23 mouse cellular contexts compared by ENCODE assay signal in genomic region chr7:43436341-43437255, GRCm38 (mm10). TPM values are rescaled to one million over a fixed set of nuclear protein-coding genes. Genes with fewer than 3 reads are reported as not detected.
DNase-seq lines count a peak whose midpoint lies in the region; ATAC-seq and TF ChIP-seq lines count a peak whose summit lies in the region.
"Had no signal": no experiment of that assay in that cellular context is flagged by ENCODE, and none has a peak within 500 bp of the region (broad histone marks: within the 10 kb centered on the region; RNA-seq: fewer than 3 reads in every experiment).

Gene Nkg7 (plus strand): TSS chr7:43437073.

- DNase-seq in spleen, adult 2 months (ENCODE audit: low read depth in 1 of 2, low spot score in 2 of 2) = peak in 1 of 2 experiments; percentile 15
- DNase-seq in spleen, postnatal 4 days (ENCODE audit: low spot score in 2 of 2) = no peak
- DNase-seq in T-cell, adult 2 months (ENCODE audit: low spot score) = peak; percentile 48
- DNase-seq in natural killer cell, adult 2 months (ENCODE audit: low spot score in 2 of 2) = peak; percentile 72 to 90
- no peak for DNase-seq in neural tube, embryonic 10.5 days (ENCODE audit: extremely low spot score, low spot score)
- DNase-seq in hindbrain, embryonic 14.5 days (ENCODE audit: low spot score) = no peak
- no peak for DNase-seq in layer of hippocampus, postnatal 10 days (ENCODE audit: low spot score in 2 of 2)
- DNase-seq: adrenal gland, postnatal 14 days; cerebellum, adult 9-10 months; forebrain, postnatal 0 days; gastrocnemius, adult 2 months; kidney, adult 8-10 months; kidney, postnatal 4 days; retina, postnatal 1 day; thymus, postnatal 25 days had no signal

- no peak within 1 kb of the TSS for H3K4me2 ChIP-seq in hindbrain, embryonic 14.5 days (replicated peaks)
- H3K4me2 ChIP-seq: embryonic facial prominence, embryonic 13.5 days; midbrain, embryonic 11.5 days; neural tube, embryonic 15.5 days had no signal

- peak within 1 kb of the TSS; percentile 71 for H3K27ac ChIP-seq in spleen, adult 2 months (ENCODE audit: insufficient read depth, low read length)
- no peak within 1 kb of the TSS for H3K27ac ChIP-seq in hindbrain, embryonic 14.5 days
- H3K27ac ChIP-seq: embryonic facial prominence, embryonic 13.5 days; gastrocnemius, adult 2 months; neural tube, embryonic 15.5 days had no signal

- peak within 1 kb of the TSS; percentile 50 for H3K4me3 ChIP-seq in spleen, adult 2 months (ENCODE audit: extremely low read depth, insufficient read depth, insufficient read length)
- H3K4me3 ChIP-seq in hindbrain, embryonic 14.5 days (replicated peaks; ENCODE audit: low read length) = no peak within 1 kb of the TSS
- H3K4me3 ChIP-seq: embryonic facial prominence, embryonic 13.5 days; gastrocnemius, adult 2 months; neural tube, embryonic 15.5 days had no signal

- H3K9ac ChIP-seq in hindbrain, embryonic 14.5 days = no peak within 1 kb of the TSS
- H3K9ac ChIP-seq: embryonic facial prominence, embryonic 13.5 days; forebrain, postnatal 0 days; neural tube, embryonic 15.5 days had no signal

- no peaks in the 10 kb centered on the region for H3K27me3 ChIP-seq in spleen, adult 2 months (ENCODE audit: control insufficient read depth, insufficient read depth, low read length)
- no peaks in the 10 kb centered on the region for H3K27me3 ChIP-seq in hindbrain, embryonic 14.5 days (ENCODE audit: control insufficient read depth, insufficient read depth, low read length)
- H3K27me3 ChIP-seq: embryonic facial prominence, embryonic 13.5 days; neural tube, embryonic 15.5 days had no signal

- no peak for TF ChIP-seq CTCF in spleen, adult 2 months (IDR thresholded peaks at IDR 0.05; ENCODE audit: extremely low read depth, insufficient read depth, insufficient read length, insufficient replicate concordance)

- no peak for ATAC-seq in inflammation-experienced regulatory T-cells, adult 6 months
- ATAC-seq in hindbrain, embryonic 14.5 days (ENCODE audit: low FRiP score) = no peak
- ATAC-seq: forebrain, postnatal 0 days; lung, postnatal 0 days had no signal

- H3K9me3 ChIP-seq in hindbrain, embryonic 14.5 days (ENCODE audit: control insufficient read depth, low read length) = no peaks in the 10 kb centered on the region
- H3K9me3 ChIP-seq: embryonic facial prominence, embryonic 13.5 days; neural tube, embryonic 15.5 days had no signal

- no peaks in the 10 kb centered on the region for H3K36me3 ChIP-seq in spleen, adult 2 months (ENCODE audit: control insufficient read depth, insufficient read depth, low read length)
- H3K36me3 ChIP-seq in hindbrain, embryonic 14.5 days (replicated peaks; ENCODE audit: control insufficient read depth, insufficient read depth) = no peaks in the 10 kb centered on the region
- H3K36me3 ChIP-seq: embryonic facial prominence, embryonic 13.5 days; neural tube, embryonic 15.5 days had no signal

- no peaks in the 10 kb centered on the region for H3K4me1 ChIP-seq in spleen, adult 2 months (ENCODE audit: control insufficient read depth, insufficient read depth, insufficient read length)
- H3K4me1 ChIP-seq in hindbrain, embryonic 14.5 days (replicated peaks; ENCODE audit: control insufficient read depth, insufficient read depth, low read length) = no peaks in the 10 kb centered on the region
- H3K4me1 ChIP-seq: embryonic facial prominence, embryonic 13.5 days; neural tube, embryonic 15.5 days had no signal

- WGBS in spleen, adult 2 months = 38% methylated on average over 10 of the region's 10 CpGs
- 82% methylated on average over 10 of the region's 10 CpGs for WGBS in hindbrain, embryonic 14.5 days

- no peak for TF ChIP-seq POLR2A in spleen, adult 2 months (IDR thresholded peaks at IDR 0.05; ENCODE audit: low read depth, low read length)

RNA-seq across cellular contexts. Expression of gene Nkg7, which starts in this region (rescaled TPM):
- 97.1 and 102 TPM in 2 replicates for polyA plus RNA-seq in spleen, adult 2 months (2012; rRNA removed)
- 1,000 to 10,000 TPM in 1 of 3 experiments, 100 to 1,000 TPM in 2; 132 to 2,523 (median 190) TPM for polyA plus RNA-seq in inflammation-experienced regulatory T-cells, adult 6 months (2017; shearing (Covaris generic))
- not detected in 2 replicates for polyA plus RNA-seq in hindbrain, embryonic 14.5 days (2014; fragmentation: Nextera tagmentation; extraction: Ambion mirVana)
- total RNA-seq in layer of hippocampus, postnatal 10 days (2021) = not detected
- total RNA-seq: adrenal gland, postnatal 14 days; forebrain, postnatal 0 days; gastrocnemius, adult 2 months; heart, postnatal 25 days; layer of hippocampus, postnatal 25 days; left cerebral cortex, postnatal 14 days had no signal
- polyA plus RNA-seq: forebrain, postnatal 0 days; midbrain, embryonic 11.5 days; neural tube, embryonic 15.5 days had no signal

Comparison
In these comparisons a context has a peak if more than half of its experiments do, and no peak if none do; other contexts are left out.
1. RNA of gene Nkg7 (polyA plus RNA-seq): 132 to 2,523 TPM in inflammation-experienced regulatory T-cells, adult 6 months and 97.1 to 102 TPM in spleen, adult 2 months; not detected in hindbrain, embryonic 14.5 days; every median in the first group is over 10 times any median in the second.
2. DNase-seq: peak in T-cell, adult 2 months (single experiment) and natural killer cell, adult 2 months (2 of 2); none in spleen, postnatal 4 days (0 of 2), neural tube, embryonic 10.5 days (single experiment), hindbrain, embryonic 14.5 days (single experiment) and layer of hippocampus, postnatal 10 days (0 of 2).